Mouse (Mus musculus): Measurements from ENCODE around the gene Eml4. TPM values are rescaled to one million over a fixed set of nuclear protein-coding genes. Genes with fewer than 3 reads are reported as not detected.

Eml4 gene
- polyA plus RNA-seq, 1 experiment from 2014 or later, result 34.5 TPM

DNA sequence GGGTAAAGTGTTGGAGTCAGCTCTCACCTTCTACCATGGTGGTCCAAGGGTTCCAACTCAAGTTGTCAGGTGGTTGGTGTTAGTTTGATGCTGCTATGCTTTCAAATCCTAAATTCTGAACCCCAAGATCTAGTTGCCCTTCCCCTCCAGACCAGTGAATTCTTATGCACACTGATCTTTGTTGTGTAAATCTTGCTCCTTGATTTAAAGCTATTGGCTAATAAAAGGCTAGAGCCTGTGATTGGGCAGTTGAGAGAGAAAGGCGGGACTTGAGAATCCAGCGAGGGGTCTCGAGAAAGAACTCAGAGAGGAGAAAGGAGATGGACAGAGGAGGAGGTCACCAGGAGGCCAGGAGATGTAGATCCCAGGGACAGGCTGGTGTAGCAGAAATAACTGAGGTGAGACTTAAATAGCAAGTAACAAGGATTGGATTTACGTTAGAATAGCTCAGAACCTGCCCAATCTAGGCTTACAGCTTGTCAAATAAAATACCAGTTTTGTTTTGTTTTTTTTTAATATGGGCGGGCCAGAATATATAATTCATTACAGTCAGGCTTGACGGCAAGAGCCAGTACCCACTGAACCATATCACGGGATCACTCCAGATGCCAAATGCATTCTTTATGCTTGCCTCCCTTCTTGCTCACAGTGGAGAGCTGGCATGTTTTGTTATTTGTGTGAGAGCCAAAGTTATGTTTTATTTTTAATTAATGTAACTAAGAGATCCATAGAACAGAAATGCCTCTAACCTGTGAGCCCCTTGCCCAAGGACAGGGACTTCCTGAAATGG is 172.1 kb downstream of the Eml4 start:
- WGBS, result 70% methylated on average over 7 of the region's 7 CpGs
- no peak overlapping the region for H3K4me3 ChIP-seq (replicated peaks)
- no peak overlapping the region for H3K4me2 ChIP-seq (replicated peaks)
- peaks cover 20% of the 10 kb centered on the region for H3K4me1 ChIP-seq (replicated peaks)
- ATAC-seq, result no peak
- no peaks in the 10 kb centered on the region for H3K36me3 ChIP-seq
- H3K27ac ChIP-seq, result no peak overlapping the region
- H3K9ac ChIP-seq, result no peak overlapping the region
- no peaks in the 10 kb centered on the region for H3K27me3 ChIP-seq (replicated peaks)
- H3K9me3 ChIP-seq, result no peaks in the 10 kb centered on the region

DNA sequence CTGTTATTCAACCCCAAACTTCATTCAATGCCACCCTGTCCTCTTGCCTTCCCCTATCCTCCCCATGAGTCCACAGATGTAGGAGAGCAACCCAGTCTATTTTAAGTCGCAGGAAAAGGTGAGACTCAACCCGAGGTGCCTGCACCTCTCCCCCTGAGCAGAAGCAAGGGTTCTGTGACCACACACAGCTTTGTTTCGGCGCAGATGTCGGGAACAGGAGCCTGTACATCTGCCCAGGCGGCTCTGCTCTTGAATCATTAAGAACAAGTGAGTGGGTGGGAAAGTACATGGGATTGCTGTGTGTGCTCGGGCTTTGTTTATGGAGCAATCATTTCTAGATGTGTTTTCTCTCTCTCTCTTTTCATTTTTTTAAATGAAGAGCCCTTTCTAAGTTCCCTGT is 174.0 kb downstream of the Eml4 start:
- Histone ChIP-seq H3K27ac (no peak overlapping the region), H3K4me3 (replicated peaks) (no peak overlapping the region), H3K9me3 (no peaks in the 10 kb centered on the region), H3K9ac (no peak overlapping the region), H3K4me2 (replicated peaks) (no peak overlapping the region), H3K27me3 (replicated peaks) (no peaks in the 10 kb centered on the region), H3K36me3 (no peaks in the 10 kb centered on the region), H3K4me1 (replicated peaks) (peaks cover 25% of the 10 kb centered on the region)
- 52% methylated on average over 7 of the region's 7 CpGs for WGBS
- ATAC-seq, result no peak

DNA sequence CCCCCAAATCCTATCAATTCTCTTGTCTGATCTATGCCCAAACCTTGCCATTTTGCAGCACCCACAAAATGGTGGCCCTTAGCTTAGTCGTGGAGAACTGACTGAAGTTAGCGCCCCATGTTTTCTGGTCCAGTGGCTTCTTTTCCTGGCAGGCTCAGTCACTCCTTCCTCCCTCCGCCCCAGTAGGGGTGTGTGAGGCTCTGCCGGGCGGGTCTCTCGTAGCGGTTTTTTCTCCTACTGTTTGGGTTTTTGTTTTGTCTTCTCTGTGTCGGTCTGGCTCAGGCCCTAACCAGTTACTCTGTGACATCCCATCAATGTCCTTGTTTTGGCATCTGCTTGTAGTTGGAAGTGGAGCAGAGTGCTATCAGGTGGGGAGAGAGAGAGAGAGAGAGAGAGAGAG is 174.9 kb downstream of the Eml4 start:
- Histone ChIP-seq H3K27ac (no peak overlapping the region), H3K4me1 (replicated peaks) (peaks cover 25% of the 10 kb centered on the region)

DNA sequence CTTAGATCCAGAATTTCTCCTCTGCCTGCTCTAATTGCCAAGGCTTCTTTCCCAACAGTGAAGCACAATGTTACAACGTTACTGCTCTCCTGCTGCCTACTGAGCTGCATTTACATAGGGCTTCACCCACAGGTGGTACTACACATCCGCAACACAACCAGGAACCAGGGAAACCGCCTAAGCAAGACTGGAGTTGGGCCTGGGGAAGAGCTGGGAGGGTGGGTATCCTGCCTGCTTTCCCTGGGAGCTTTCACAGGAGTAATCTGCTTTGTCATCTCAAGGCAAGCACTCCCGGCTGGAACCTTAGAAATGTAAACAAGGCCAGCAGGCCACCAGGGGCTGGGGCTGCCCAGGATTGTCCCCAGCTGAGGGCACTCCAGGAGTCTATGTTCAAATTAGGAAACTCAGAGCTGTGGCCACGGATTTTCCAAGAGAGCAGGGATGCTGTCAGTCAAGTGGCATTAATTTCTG is 175.4 kb downstream of the Eml4 start:
- Histone ChIP-seq H3K4me3 (replicated peaks) (no peak overlapping the region), H3K27me3 (replicated peaks) (no peaks in the 10 kb centered on the region), H3K4me1 (replicated peaks) (peaks cover 25% of the 10 kb centered on the region), H3K4me2 (replicated peaks) (no peak overlapping the region), H3K9me3 (no peaks in the 10 kb centered on the region), H3K27ac (peak overlapping the region; percentile 34; the same call in 1 of the 2 replicates), H3K36me3 (no peaks in the 10 kb centered on the region), H3K9ac (no peak overlapping the region)
- WGBS, result 20% methylated on average over 5 of the region's 5 CpGs
- peak; percentile 35; the same call in 1 of the 2 replicates for ATAC-seq

More for the DNA sequence above, 174.9 kb downstream of the Eml4 start:
- H3K9ac ChIP-seq, result no peak overlapping the region
- H3K9me3 ChIP-seq, result no peaks in the 10 kb centered on the region
- 13% methylated on average over 8 of the region's 8 CpGs for WGBS
- no peak overlapping the region for H3K4me3 ChIP-seq (replicated peaks)
- peak overlapping the region; percentile 28 for H3K4me2 ChIP-seq (replicated peaks)
- no peaks in the 10 kb centered on the region for H3K36me3 ChIP-seq
- H3K27me3 ChIP-seq (replicated peaks), result no peaks in the 10 kb centered on the region
- ATAC-seq, result no peak

DNA sequence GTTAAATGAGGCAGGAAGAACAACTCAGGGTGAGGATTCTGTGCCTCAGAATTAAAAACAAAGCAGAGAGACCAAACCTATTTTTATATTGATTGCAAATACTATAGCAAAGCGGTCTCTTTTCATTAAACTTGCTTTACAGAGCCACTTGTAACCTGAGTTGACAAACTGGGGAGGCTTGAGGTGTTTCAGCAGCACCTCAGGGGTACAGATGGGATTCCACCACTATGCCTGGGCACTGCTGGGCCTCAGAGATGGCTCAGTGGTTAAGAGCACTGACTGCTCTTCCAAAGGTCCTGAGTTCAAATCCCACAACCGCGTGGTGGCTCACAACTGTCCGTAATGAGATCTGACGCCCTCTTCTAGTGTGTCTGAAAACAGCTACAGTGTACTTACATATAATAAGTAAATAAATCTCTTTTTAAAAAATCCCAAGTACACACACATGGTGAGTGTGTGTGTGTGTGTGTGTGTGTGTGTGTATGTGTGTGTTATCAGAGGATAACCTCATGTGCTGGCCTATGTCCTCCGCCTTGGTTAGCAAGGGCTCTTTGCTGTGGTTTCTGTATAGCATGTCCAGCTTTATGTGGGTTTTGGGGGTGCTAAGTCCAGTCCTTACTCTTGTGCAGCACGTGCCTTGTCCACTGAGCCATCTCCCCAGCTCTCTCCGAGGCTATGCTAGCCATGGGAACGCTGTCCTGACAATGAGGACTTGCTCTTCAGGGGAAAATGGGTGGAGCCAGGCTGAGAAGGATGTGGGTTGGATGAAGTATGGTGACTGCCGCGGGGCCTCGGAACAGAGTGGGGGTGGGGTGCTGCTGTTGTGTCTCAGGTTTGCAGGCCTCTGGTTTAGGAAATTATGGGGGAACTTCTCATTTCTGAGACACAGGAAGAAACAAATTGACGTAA is 176.1 kb downstream of the Eml4 start:
- no peaks in the 10 kb centered on the region for H3K27me3 ChIP-seq (replicated peaks)
- H3K9me3 ChIP-seq, result no peaks in the 10 kb centered on the region
- H3K27ac ChIP-seq, result peak overlapping the region; percentile 54
- peaks cover 25% of the 10 kb centered on the region for H3K4me1 ChIP-seq (replicated peaks)
- no peak overlapping the region for H3K9ac ChIP-seq
- H3K4me2 ChIP-seq (replicated peaks), result peak overlapping the region; percentile 51
- ATAC-seq, result peak; percentile 81
- H3K4me3 ChIP-seq (replicated peaks), result peak overlapping the region; percentile 16; the same call in 1 of the 2 replicates
- WGBS, result 36% methylated on average over 13 of the region's 13 CpGs
- H3K36me3 ChIP-seq, result no peaks in the 10 kb centered on the region

DNA sequence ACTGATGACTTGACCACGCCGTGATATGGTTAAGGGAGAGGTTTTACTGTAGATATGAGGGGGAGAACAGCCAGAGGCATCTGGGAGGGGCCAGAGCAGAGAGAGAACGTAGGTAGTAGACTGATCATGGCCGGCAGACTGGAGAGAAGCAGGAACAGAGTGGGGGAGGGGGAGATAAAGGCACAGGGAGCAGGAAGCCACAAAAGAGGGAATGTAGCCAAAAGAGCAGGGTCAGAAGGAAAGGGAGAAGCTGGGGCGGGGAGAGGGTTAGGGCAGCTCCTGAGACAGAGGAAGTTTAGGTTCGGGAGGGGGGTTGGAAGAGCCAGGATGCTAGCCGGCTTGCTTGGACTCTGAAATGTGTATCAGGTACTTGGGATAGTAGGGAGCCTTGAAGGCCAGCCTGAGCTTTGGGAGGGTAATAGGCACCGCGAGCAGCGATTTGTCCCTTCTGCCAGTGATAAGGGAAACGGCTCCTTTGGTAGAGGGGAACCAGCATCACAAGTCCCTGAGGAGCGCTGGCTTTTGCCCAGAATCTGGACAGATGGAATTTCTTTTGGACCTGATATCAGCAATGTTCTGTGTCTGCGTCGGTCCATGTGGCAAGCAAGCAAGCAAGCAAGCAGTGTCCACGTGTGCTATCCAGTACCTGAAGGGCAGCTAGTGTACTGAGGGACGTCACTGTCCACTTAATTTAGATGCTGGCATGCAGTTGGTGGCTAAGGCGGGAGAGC is 177.1 kb downstream of the Eml4 start:
- Histone ChIP-seq H3K4me1 (replicated peaks) (peaks cover 25% of the 10 kb centered on the region), H3K4me3 (replicated peaks) (peak overlapping the region; percentile 16; the same call in 1 of the 2 replicates)
- peak; percentile 66 for ATAC-seq

More for the DNA sequence above, 177.1 kb downstream of the Eml4 start:
- Histone ChIP-seq H3K27ac (peak overlapping the region; percentile 54; the same call in 1 of the 2 replicates), H3K27me3 (replicated peaks) (no peaks in the 10 kb centered on the region), H3K4me2 (replicated peaks) (peak overlapping the region; percentile 51), H3K9me3 (no peaks in the 10 kb centered on the region), H3K9ac (no peak overlapping the region), H3K36me3 (no peaks in the 10 kb centered on the region)
- WGBS, result 26% methylated on average over 17 of the region's 17 CpGs

Other genes with a start within 250 kb of the Eml4 start
- 26.9 and 28.4 TPM in 2 replicates for gene Pkdcc, start 135.6 kb upstream of the Eml4 start, polyA plus RNA-seq (2015; fragmentation: Nextera tagmentation; extraction: Ambion mirVana)
- gene Cox7a2l, start 166.4 kb downstream of the Eml4 start, polyA plus RNA-seq (2015; fragmentation: Nextera tagmentation; extraction: Ambion mirVana), result 181 and 186 TPM in 2 replicates

Measured in intestine, embryonic 15.5 days (tissue).